Mouse (Mus musculus): ENCODE measurements around the gene 3110082I17Rik.

3110082I17Rik gene

DNA sequence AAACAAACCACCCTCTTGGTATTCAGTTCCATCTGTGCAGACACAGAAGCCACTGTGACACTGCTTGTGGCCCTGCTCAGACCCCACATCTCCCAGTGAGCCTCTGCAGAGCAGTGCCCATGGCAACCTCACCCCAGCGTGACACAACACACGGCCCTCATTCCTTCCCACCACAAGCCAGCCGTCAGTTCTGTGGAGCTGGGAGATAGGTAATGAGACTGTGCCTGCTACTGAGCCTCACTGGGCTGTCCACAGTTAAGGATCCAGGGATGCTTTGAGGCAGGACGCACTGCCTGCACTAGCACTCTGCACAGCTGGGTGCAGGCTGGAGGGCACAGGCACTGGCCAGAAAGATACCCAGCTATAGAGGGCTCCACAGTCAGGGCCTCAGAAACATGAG lies 10.4 kb downstream of the 3110082I17Rik start:
- no peak for DNase-seq

DNA sequence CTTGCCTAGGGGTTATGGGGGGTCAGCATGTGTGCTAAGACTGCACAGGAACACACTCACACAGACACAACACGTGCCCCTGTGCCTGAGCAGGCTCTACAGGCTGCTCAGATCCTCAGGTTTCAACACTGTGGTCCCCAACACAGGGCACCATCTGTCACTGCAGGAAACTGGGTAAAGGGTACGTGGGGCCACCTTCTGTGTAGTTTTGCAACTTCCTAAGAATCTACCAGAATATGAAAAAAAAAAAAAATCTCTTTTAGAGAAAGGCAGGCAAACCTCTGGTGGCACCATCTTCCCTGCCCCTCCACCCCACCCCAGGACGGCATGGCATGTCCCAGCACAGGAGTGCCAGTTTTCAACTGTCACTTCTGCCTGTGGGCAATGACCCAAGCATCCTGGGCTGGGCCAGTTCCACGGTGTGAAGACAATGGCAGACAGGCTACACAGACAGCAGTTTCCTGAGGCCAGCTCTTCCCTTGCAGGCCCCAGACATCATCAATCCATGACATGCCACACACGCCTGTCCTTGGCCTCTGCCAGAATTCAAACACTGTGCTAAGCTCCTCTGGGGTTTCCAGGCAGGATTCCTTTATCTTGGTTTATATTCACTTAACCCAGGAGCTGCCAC lies 11.1 kb downstream of the 3110082I17Rik start:
- peak; percentile 69 to 71 for DNase-seq

DNA sequence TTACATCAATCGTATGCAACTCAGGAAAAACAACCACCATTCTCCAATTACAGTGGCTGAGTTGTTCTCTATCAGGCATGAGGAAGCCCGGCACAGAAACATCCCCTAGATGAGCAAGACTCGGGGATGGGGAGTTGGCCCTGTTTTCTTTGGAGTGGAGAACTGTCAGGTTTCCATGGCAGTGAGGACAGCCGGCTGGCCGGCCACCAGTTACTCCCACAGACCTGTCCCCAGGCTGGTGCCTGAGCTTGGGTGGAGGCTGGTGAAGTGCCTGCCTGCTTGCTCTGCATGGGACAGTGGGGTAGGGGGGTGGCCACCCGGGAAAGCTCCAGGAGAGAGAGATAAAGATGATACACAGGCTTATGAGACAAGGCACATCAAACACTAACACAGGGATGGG lies 12.3 kb downstream of the 3110082I17Rik start:
- DNase-seq, result peak; percentile 42 to 49

DNA sequence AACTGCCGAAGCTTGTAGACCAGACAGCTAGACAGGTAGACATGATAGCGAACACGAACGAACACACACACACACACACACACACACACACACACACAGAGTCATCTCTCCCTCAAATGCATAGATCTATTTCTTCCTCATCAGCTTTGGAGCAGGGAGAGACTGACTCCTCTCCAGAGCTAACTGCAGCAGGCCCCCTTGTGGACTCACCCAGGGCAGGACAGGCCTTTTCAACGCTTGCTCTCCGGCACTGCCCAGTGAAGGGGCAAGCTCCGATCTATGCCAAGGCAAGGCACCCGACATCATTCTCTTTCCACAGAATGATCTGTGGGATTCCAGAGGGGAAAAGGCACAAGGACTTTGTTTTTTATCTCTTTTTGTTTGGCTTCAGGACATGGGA lies 15.1 kb downstream of the 3110082I17Rik start:
- no peak for DNase-seq

DNA sequence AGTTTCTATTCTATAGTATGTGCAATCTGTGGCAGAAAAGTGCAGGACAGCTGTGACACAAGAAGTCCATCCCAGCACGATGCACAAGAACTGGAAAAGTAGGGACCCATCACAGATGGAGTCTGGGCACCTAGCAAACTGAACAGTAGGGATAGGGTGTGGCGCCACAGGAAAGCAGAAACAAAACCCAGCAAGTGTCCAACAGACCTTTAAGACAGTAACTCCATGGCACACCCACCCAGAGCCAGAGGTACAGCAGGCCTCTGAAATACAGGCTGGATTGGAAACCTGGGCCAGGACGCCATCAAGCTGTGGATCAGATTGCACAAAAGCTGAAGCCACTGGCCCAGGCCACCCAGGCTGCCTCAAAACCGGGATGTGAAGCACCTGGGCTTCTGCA lies 17.4 kb downstream of the 3110082I17Rik start:
- no peak for DNase-seq

DNA sequence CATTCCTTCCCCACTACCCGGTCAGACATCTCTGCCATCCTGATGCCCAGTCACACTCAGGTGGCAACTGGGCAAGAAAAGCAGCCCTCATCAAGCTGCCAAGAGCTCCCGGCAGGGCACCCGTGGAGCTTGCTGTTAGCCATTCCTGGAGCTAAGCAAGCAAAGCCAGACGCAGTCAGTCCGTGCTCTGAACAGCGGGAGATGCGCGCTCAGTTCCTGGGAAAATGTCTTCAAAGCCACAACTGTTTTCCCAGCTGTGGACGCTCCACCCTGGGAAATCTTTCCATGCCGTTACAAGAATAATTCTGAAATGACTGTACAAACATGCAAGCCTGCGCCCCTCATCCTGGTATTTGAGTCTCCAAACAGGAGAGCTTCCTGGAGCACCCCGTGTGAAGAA lies 17.9 kb downstream of the 3110082I17Rik start:
- DNase-seq, result peak; percentile 54

DNA sequence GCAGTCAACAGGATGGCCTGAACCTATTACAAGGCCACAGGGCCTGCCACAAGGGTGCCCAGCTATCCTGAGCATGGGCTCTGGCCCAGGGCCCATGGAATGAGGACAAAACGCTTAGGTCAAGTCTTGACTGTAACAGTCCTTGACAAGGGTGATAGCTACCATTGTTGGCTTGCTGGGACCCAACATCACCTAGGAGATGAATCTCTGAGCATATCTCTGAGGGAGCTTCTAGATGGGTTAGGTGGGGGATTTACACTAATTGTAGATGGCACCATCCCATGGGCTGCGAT lies 18.7 kb downstream of the 3110082I17Rik start:
- DNase-seq, result no peak

DNA sequence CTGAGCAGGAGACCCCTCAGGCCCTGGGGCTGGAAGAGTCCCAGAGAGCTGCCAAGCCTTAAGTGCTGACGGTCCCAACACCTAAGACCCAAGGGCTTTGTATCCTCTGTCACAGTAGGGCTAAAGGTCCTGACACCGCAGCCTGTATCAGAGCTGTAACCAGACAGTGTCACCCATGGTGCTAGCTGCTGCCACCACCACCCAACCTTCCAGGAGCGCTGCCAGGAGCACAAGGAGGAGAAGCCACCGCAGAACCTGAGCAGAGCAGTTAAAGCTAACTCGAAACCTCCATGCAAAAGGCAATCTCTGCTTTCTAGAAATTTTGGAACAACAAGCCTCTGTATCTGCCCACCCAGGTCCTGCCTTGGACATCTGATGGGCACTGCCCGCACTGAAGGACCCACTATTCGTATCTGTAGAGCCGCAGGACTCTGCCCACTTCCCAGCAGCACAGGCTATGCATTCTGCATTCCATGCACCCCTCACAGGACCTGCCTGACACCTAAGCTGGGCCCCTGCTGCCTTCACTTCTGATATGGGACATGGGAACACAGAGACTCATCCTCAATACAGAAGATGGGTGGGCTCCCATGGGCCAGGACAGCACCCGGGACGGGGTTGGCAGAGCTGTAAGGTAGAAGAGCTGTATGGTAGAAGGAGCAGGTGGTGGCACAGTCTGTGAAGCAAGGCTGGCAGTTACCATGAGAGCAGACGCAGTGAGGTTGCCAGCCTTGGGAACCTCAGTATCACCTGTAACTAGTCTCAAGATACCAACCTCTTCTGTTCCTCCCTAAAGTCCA lies 19.2 kb downstream of the 3110082I17Rik start:
- peak; percentile 70 to 74 for DNase-seq

DNA sequence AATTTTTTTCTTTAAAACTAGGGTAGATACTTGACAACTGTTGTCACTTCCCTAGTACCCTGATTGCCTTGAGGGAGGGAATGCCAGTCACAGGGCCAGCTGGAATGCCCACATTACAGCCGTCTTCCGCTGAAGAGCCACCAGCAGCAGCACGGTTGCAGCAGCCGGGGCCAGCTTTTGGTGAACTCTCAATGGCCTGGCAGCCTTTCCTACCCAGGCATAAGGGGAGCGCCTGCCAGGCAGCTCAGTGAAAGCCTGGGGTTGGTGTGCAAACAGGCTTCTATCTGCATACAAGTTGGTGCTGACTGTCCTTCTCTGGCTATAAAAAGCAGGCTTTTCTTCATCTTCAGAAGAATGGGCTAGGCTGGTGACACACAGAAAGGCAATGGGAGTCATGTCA lies 19.9 kb downstream of the 3110082I17Rik start:
- DNase-seq, result peak; percentile 58 to 66

DNA sequence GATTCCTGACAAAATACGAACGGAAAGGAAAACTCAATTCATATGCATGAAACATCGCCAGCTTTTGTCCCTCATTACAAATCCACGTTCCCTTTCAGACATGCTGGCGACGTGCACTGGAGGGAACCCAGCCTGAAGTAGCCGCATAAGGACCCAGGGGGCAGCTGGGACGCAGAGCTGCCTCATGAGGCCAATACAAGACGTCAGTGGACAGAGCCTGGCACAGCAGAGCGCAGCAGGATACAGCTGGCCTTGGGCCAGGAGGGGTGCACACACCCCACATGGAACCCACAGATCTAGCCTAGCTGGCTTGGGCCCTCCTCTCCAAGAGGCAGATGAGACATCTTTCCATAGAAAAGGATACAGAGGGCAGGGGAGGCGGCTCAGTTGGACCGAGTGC lies 21.9 kb downstream of the 3110082I17Rik start:
- no peak for DNase-seq

DNA sequence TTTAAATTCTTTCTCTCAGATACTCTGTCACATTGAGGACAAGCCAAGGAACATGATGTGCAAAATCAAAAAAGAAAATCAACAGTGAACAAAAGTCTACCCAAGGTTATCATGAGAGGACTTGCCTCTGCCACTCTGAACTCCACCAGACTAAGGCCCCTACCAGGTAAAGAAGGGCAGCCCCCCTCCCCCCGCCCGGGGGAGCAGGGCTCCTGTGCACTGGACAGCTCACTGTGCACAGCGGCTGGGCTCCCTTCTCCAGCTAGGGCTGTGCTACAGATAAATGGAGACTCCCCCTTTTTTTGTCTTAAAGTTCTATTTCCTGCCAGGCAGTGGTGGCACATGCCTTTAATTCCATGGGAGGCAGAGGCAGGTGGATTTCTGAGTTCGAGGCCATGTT lies 22.6 kb downstream of the 3110082I17Rik start:
- DNase-seq, result no peak

DNA sequence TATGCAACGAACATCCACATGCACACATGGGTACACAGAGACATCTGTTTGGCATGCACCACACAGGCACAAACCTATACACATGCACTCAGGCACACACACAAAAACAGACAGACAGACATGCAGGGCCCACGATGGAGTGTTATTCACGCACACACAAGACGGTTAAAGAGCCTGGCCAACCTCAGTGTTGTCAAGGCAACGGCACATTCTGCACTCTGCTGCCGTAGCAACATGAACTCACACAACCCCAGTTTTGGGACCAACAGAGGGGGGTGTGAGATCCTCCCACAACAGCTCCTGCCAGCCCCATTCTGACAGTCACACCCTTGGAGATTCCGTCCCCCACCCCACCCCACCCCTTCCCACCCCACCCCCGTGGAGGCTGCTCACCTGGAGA lies 25.4 kb downstream of the 3110082I17Rik start:
- DNase-seq, result no peak

DNA sequence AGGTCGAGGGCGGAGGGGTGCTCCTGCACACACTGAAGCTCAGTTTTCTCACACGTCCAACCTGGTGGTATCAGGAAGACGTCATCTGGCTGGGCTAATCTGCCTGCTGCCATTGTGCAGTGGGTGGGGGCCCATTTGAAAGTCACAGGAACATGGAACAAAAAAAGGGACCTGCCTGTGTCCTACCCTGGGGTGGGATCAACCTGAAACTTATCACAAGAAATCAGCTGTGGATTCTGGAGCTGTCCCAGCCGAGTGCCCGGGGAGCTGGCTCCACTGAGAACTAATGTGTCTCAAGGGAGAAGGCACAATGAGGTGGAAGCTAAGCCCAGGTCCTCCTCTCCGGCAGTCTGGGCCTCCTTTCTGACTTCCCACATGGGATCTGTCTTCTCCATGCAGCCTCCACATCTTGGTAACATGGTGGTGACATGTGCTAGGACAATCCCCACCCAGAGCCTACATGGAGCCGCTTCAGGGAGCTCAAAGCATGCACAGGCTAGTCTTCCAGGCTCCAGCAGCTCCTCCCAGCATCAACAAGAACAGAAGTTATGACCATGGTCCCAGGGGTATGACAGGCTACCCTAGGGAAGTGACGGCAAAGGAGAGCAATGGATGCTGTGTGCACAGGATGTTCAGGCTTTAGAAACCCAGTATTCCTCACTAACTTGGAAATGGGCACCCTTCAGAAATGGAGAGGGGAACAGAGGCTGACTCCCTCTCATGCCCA lies 26.3 kb downstream of the 3110082I17Rik start:
- DNase-seq, result no peak

DNA sequence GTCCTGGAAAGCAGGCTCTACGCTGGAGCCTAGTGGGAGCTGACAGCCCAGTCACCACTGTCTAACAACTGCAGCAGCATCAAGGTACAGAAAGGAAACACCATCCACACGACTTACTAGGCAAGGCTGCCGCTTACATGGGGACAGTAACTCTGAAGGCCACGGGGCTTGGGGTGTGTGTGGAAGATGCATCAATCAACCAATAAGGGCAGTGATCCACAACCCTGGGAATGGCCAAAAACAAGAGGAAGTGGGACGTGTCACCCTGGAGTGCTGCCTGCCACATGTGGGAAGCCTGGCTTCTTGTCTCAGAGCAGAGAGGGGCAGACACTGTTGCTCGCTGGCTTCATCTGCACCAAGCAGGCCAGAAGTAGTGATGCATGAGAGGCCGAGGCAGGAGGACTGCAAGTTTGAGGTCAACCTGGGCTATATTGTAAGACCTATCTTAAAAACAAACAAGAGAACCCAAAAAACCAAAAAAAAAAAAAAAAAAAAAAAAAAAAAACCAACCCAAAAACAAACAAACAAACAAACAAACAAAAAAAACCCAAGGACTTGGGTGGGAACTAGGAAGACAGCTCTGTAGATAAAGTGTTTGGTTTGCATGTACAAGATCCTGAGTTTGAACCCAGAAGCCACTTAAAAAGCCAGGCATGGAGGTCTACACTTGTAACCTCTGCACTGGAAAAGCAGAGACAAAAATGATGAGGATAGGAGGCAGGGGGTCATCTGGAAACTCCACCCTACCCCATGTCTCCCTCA lies 27.4 kb downstream of the 3110082I17Rik start:
- no peak for DNase-seq

DNA sequence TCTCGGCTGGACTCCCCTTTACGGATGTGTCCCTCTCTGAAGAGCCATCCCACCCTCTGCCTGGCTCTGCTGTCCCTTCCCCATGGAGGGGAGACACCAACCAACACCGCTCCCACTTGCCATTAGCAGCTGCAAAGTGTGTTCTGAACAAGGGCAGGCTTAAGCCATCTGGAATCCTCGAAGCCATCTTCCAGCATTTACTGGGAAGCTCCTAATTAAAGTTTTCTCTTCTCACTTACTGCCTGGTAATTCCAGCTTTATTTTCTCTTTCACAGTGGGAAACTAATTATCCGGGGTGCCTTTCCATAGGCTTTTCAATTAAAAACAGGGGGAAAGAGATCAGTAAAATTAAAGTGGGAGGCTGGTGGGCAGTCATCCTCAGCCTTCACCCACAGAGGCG lies 28.0 kb downstream of the 3110082I17Rik start:
- DNase-seq, result no peak

DNA sequence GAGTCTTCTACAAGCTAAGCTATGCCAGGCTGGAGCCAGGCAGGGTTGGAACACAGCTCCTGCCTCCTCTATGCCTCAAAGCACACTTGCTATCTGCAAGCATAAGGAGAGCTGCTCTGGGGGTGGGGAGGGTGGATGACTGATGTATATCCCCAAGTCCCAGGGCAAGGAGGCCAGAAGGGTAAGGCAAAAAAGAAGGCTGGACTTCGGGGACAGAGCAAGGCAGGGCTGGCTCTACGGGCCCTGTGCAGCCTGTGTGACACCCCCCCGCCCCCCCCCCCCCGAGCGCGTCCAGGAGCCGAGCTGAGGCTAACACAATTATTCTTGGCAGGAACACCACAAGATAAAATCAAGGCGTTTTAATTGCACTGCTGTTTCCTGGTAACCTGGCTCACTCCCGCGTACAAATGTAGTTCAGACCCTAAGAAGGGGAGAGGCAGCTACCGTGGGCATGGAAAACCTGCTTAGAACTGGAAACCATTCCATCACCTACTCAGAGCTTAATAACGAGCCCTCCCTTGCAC lies 30.4 kb downstream of the 3110082I17Rik start:
- no peak for DNase-seq

DNA sequence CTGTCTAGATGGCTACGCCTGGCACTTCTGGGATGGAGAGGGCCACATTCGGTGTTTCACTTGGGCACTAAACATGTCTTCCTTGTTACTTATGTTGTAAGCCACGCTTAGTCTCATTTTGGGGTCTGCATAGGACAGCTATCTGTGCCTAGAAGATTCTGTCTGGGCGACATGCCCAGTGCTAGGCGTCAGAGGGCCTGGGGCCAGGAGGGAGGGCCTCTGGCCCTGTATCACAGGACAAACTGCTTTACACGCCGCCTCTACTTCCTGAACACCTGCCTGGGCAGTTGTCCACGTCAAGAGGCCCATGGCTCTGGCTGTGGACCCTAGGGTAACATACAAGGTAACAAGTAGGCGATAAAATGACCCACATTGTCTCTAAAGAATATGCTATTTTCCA lies 32.3 kb downstream of the 3110082I17Rik start:
- peak; percentile 59 to 69 for DNase-seq

DNA sequence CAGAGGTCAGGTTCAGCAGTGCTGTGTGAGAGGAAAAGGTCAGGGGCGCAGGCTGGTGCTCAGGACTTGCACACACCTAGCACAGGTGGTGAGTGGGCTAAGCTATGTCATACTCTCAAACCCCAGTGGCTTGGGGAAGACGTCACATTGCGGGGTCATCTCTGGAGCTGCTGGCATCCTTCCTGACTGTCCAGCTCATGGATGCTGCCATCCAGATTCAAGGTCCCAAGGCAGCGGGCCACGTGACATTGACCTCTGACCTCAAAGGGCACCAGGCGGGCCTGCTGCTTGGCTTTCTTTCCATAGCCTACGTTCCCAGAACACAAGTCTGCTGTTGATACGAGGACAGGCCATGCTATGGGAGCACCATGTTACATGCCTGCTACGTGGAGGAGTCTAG lies 33.3 kb downstream of the 3110082I17Rik start:
- no peak for DNase-seq

DNA sequence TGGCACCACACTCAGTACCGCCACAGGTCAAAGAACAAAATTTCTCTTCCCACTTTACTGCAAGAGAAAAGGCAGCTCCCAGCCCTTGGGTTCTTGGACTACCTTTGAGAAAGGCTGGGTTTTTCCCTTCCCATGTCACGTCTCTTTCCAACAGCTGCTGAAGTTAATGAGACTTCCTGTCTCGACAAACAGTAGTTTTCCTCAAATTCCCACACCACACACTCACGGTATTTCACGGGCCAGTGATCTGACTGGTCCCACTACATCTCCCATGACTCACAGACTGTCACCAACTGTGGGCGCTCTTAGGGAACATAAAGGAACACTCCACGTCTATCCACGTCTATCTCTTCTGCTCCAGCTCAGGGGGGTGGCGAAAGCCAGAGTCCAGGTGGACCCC lies 35.1 kb downstream of the 3110082I17Rik start:
- no peak for DNase-seq

DNA sequence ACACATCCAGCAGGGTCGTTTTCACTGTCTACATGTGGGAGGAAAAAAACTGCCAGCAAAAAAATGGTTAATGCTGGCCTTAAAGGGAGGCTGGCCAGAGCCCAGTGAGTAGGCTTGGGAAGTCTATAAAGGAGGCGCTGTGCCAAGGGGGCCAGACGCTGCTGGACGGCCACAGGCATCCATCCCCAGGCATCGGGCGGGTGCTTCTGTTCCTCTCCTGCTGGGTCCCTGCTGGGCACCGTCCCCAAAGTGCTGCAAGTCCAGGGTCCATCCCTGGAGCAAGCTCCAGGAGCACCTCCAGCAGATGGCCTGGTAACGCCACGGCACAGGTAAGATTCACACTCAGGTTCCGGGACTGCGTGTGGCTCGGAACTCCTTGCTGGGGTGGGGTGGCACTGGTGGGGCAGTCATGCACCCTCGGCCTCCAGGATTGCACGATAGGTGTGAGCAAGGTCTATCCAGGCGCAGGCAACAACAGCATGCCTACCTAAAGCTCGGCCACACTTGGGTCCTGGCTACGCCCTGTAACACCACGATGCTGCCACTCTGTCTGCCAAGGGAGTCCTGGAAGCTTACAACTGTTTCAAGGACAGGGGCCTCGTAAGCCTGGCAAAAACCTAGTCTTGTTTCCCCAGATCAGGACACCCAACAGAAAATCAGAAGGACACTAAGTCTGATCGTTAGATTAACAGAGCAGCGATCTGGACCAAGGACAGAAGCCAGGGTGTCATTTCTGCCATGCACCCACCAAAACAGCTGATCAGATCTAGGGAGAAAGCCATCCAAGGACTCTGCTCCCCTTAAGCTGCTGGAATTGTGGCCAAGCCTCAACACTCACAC lies 37.1 kb downstream of the 3110082I17Rik start, which contains the start of gene Gper1:
Gene Gper1, plus strand, starts transcription at position 126 of the 840 bp plus-strand sequence.
- peak; percentile 64 to 75 for DNase-seq

DNA sequence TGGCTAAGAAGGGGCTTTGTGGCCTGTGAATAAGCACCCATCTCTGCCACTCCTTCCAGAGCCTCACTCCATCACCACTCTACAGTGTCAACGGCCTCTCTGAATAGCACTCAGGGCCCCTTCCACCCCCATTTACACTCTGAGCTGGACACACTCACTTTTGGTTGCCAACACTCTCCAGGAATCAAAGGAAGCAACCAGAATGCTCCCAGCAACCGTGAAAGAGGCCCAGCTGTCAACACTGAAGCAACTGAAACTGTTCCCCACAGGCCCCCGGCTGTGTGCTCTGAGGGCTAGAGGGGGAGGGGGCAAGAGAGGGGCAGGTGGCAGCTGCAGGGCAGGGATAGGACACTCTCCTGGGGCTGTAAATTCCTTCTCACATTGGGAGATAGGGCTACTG lies 41.7 kb downstream of the 3110082I17Rik start:
- no peak for DNase-seq

DNA sequence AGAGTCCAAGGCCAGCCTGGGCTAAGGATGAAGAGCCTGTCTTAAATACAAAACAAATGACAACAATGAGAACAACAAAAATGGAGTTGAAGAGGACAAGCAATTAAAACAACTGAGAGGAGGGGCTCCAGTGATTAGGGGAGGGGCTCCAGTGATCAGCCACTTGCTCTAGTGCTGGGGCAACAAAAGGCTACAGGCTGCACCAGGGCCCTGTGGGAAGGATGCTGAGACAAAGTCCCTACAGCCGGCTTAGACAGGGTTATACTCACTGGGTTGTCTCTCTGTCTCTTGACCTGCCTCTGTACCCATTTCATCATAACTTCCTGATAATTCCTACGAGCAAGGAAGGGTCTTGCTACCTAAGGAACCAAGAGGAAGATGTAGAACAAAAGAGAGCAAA lies 42.2 kb downstream of the 3110082I17Rik start:
- DNase-seq, result no peak
